Mouse (Mus musculus): ENCODE results near the gene Vps52.

GRCm38 (mm10) chr17:33980181-33981035 lies 24.8 kb downstream of the Vps52 start:
- TF ChIP-seq CTCF (IDR thresholded peaks at IDR 0.05; ENCODE audit: borderline replicate concordance, control insufficient read depth, extremely low read depth, insufficient read depth, low read length, poor library complexity) (no peak), POLR2A (IDR thresholded peaks at IDR 0.05; ENCODE audit: control insufficient read depth, extremely low read depth, insufficient read depth, low read length, poor library complexity) (no peak)
